Mouse (Mus musculus) gastrocnemius, postnatal 10 days (tissue): ENCODE data around the gene Pmpca. TPM values are rescaled to one million over a fixed set of nuclear protein-coding genes. Genes with fewer than 3 reads are reported as not detected.
"Not testable (repeated sequence)": the region's sequence is repeated elsewhere in the genome, so short reads cannot be mapped to it uniquely, and the experiment has no call there.

ENCODE experiments used
- DNase-seq: peaks from one replicate; pipeline ENCODE4 v3.0.0; 2021; ENCODE audit warnings: mixed read lengths
- total RNA-seq, 2 experiments: library from RNA; stranded (reverse); gene quantifications; 2 replicates each; pipeline ENCODE4 v1.2.3; 2021

Gene Pmpca
- total RNA-seq, 2 experiments from 2014 or later = 124 to 146 TPM

DNA sequence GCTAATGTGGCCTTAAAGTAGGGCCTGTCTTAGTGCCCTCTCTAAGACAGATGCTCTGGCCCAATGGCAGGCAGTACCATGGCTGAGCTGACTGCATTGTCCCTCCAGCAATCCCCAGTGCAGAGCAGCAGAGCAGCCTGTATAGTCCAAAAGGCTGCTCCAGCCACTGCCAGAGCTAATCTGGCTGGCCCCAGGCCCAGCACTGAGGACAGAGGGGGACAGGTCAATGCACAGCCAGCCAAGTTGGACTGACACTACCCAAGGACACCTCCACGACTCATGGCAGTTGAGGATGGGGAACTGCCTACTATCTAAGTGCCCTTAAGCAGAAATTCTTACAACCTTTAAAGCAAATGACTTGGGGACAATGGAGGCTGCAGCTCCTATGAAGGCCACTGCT, 20.6 kb upstream of the Pmpca start:
- no peak for DNase-seq

DNA sequence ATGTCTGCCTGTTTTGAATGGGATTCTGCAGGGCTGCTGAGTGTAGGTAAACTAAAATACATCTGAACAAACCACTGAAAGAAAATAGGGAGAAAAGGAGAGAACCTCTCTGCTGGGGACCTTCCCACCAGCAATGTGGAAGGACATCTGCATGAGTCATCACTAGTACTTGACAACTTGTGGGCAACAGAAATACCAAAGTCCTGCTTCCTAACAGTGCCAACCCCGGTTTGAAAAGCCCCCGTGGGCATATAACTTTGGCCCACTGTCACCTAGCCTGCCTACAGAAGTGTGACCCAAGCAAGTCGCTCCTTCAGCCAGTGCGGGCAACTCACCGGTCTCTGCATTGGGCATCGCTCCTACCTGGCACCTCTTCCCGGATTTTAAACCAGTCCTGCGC, 16.7 kb upstream of the Pmpca start:
- no peak for DNase-seq

DNA sequence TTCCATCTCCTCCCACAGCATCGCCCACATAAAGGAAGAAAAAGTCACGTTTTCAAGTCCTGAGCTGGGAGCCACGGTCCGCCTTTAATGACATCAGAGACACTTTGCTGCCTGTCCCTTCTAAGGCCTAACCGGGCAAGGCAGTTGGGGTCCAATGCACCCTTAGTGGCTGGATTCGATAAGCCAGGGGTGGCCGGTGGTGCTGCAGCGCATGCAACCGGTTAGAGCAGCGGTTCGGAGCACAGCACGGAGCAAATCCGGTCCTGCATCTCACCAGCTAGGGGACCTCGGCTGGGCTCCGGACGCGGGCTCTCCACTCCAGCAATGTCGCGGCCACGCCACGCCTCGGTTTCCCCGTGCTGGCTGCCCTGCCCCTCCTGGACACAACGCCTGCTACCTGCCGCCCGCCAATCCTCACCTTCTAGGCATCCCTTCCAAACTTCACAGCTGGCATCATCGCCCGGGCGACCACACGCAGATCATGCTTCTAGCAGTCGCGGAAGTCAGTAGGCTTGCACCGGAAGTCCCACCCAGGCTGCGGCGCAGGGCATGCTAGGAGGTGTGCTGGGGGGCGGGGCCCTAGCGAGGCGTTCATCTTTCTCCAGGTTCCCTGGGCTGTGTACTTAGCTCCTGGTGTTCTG, 8.9 kb upstream of the Pmpca start, which contains the start of gene Snapc4:
Gene Snapc4 (minus strand): TSS at position 523 of the 641 bp plus-strand sequence.
- peak; percentile 75 for DNase-seq

DNA sequence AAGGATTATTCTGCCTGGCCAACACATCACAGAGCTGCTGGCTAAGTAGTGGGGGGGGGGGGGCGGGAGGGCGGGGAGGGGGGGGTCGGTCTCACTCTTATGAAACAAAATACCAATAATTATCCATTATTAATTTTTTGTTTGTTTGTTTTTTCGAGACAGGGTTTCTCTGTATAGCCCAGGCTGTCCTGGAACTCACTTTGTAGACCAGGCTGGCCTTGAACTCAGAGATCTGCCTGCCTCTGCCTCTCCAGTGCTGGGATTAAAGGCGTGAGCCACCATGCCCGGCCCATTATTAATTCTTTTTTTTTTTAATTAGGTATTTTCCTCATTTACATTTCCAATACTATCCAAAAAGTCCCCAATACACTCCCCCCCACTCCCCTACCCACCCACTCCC, 8.3 kb upstream of the Pmpca start:
- not testable (repeated sequence) for DNase-seq

DNA sequence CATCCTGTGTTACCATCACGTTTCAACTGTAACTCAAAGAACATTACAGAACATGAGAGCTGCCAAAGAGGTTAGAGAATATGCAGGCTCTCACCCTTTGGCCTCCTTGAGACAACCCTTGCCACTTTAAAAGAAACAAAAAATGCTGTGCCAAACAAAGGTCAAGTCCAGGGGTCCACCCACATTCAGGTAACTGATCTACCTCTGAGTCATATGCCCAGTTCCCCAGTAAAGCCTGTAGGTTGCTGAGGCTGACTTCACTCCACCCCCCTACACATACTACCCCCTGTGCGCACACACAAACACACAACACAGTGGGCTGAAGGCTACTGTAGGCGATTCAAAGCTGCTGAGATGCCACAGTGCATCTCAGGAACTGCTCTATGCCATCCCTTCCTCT, 1.4 kb upstream of the Pmpca start:
- DNase-seq = no peak

DNA sequence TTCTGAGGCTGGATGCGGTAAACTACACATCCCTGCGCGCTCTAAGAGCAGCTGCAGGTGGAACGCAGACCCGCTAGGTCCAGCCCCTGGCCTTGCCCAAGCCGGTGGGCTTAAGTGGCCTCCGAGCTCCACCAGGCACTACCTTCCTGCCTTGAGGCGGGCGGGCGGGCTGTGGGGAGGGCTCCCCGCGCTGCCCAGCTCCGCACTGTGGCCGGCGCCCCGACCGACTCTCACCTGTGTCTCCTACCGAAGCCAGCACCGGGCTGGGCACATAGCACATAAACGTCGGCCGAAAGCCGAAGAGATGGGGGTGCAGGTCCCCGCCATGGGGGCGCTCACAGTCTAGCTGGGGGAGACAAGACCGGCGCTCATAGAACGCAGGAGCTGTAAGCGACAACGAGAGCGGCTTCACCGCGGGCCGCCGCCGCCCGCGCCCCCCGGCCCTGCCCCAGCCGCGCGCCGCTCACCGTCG, 421 bp upstream of the Pmpca start:
- peak; percentile 39 for DNase-seq

DNA sequence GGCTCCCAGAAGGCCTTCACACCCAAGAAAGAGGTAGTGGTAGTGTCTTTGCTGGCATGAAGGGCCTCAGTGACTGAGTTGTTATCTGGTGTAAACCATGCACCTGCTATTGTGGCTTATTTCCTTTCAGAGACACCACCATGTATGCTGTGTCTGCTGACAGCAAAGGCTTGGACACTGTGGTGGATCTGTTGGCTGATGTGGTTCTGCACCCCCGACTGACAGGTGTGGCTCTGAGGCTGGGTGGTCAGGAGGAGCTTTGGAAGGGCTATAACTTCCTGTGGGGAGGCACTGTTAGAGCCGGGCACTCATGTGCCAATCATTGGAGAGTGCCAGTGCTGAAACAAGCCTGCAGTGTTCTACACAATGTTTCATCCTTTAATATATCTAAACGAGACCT, 1.8 kb downstream of the Pmpca start:
- no peak for DNase-seq

DNA sequence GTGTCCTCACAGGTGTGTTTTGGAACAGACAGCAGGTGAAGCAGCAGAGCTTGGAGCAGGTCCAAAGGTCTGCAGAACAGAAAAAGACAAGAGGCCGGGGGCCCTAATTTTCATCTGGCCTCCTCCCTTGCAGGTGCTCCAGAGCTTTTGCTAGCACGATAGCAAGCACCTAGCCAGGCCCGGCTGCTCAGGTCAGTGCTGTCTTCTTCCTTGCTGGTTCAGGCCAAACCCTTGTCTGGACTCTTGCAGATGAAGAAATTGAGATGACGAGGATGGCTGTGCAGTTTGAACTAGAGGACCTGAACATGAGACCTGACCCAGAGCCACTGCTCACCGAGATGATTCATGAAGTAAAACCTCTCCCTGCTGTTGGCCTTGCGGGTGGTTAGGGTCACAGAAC, 2.5 kb downstream of the Pmpca start:
- no peak for DNase-seq

DNA sequence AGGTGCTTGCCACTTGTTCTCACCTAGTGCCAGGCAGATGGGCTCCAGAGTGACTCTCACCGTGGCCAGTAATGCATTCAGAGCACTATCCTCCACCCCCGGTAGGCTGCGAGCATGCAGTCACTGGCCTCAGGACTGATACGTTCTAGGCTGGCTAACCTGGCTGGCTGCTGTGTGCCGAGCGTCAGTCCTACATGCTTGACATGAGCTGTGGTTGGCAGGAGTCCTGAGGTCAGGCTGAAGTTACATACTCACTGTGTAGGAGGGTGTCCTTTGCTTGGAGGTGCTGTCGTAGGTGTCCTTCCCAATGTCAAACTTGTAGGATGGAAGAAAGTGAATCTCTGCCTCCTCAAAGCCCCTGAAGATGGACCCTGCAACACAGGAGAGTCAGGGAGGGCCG, 9.8 kb downstream of the Pmpca start:
- no peak for DNase-seq

DNA sequence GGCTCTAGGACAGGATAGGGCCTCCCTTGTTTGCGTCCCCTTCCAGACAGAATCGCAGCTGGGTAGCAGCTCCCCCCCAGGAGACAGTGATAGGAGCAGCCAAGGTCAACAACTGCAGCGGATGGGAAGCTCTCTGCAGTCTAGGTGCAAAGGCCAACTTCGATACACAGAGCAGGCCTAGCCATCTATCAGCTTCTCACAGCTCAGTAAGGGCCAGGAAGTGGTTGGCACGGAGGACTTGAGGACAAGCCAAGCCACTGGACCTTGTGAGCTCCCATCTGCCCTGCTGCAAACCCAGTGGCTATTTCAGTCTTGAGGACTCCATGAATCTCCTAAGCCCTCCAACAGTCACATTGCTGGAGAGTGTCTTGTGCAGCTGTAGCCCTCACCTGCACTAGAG, 10.5 kb downstream of the Pmpca start:
- DNase-seq = peak; percentile 32

DNA sequence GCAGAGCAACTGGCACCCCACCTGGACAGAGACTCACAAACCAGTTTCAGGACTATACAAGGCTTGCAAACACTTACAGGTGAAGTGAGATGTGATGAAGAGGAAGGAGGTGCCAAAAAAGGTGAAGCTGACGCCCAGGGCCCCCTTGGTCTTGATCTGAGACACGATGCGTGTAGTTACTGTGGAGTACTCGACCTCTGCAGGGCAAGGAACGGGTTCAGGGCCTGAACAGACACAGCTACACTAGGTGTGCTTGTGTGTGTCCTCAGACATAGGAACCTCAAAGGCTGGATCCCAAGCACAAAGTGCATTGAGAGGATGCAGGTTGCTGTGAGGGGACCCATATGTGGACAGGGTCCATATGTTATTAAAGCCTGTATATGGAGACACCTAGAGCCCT, 11.2 kb downstream of the Pmpca start:
- no peak for DNase-seq

DNA sequence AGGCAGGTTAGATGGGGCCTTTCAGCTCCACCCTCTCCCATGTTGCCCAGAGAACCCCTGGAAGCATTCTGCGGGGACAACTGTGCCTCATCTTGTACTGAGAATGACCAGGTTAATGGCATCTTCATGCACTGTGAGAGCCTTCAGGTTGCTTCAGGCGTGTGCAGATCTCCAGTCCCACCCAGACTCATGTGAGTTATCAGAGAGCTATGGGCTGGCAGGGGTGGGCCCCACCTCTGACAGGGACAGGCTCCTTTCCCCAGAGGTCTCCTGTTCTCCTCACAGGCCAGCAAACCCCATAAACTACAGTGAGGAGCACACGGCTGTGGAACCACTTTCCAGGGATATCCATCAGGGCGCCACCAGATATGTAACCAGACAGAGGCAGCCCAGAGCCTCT, 11.9 kb downstream of the Pmpca start:
- DNase-seq = no peak

DNA sequence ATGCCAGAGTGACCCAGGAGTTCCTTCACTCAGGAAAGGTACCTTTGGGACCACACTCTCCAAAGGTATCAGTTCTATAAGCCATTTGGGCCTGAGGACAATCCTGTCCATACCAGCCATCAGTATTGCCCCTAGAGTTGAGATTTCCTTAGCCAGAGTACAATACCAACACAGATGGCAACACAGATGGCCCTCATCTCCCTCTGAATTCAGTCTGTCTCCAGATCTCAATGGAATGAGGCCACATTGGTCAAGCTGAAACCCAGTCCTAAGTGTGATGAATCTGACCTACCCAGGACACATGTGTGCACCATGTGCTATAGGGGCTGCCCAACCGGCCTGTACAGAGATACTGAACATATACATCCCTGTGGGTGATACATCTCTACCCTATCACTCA, 13.1 kb downstream of the Pmpca start:
- DNase-seq = no peak

DNA sequence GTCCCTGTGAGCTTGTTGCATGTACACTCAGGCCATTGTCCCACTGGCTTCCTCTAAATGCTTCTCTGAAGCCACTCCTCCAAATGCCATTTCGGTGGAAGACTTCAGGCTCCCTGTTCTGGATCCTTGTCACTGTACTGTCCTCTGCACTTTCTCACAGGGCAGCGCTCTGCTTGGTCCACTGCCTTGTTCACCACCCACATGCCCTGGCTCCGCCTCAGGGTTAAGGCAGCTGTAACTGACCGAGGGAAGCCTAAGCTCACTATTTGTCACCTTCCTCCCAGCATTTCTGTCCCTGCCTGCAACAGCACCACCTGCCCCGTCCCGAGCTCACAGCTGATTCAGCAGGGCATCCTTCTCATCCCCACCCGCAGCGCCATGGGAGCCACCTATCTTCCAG, 14.2 kb downstream of the Pmpca start:
- DNase-seq = no peak

DNA sequence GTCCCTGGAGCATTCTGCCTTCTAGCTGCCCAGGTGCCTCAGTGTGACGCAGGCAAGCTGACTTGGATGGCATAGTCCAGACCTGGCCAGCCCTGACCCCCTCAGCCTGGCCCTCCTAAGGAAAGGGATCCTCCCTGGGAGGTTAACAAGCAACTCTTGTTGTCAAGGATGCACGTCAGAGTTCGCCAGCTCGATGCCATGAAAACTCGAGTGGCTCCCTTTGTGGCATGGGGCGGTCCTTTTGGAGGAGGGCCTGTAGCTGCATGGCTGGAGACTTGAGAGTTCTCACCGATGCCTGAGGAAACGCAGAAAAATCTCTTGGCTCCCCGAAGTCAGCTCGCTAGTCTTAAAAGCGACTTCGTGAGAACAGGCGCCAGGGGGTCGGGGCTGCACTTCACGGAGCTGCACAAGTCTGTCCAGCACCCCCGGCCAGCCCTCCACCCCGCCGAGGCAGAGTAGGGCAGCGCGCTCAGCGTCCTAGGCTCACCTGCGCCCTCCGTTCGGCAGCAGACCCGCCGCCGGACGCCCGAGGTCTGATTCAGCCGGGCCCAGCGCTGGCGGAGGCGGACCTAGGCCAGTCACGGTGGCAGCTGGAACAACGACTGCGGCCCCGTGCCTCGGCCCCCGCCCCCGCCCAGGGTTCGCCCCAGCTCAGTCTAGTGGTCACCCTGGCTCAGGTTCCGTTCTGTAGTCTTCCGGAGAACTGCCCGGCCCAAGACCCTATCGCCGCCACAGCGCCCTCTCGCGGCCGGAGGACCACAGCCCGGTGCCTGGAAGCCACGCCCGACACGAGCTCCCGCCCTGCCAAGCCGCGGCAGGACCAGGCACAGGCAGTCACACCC, 19.6 kb downstream of the Pmpca start, which contains the start of gene Inpp5e:
Gene Inpp5e (minus strand): TSS at position 689 of the 842 bp plus-strand sequence.
- DNase-seq = peak; percentile 99

DNA sequence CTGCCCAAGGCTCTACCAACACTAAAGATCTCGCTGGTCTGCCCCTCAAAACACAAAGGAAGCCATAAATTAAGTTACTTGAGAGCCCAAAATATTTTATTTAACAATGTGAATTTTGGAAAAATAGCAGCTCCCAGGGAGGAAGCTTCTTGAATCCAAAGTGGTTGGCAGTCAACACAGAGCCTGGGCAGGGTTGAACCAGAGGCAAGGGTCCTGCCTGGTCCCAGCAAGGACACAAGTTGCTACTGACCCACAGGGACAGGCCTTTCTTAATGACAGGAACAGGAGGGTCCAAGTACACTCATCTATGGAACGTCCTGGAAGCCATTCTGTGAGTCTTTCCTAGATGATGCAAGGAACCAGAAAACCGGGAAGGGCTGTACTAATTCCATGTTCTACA, 20.2 kb downstream of the Pmpca start:
- DNase-seq = no peak

DNA sequence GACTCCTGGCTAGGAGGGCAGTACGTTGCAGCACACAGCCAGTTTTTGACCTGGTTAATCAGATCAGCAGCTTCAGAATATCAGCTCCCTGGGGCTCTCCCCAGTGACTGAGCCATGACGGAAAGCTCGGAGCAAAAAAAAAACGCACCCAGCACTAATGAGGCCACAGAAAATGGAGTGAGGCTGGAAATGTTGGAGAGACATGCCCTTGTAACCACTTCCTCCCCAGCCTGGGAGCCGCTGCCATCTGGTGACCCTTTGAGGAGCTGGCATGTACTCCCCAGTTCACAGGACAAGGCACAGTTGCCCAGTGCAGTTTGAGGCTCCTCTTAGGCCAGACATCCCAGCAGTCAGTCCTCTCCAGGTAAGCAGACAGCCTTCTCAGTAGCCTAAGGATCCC, 21.0 kb downstream of the Pmpca start:
- no peak for DNase-seq

DNA sequence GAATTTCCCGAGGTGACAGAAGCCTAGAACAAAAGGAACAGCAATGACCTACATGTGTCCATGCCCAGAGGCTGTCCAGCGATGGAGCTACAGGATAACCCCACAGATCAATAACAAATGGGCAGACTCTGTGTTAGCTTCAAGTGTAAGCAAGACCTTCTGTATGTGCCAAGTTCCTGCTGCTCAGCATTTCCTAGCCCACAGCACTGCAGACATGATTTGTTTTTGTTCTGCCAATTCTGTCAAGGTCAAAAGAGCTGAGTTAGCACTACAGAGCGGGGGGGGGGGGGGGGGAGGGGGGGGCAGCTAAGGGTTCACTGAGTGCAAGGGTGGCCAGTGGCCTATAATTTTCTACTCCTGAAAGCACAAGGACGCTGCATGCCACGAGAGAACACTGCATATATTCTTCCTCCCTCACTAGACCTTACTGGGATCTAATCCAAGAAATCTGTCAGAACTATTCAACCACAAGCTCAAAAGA, 21.8 kb downstream of the Pmpca start:
- DNase-seq = no peak

DNA sequence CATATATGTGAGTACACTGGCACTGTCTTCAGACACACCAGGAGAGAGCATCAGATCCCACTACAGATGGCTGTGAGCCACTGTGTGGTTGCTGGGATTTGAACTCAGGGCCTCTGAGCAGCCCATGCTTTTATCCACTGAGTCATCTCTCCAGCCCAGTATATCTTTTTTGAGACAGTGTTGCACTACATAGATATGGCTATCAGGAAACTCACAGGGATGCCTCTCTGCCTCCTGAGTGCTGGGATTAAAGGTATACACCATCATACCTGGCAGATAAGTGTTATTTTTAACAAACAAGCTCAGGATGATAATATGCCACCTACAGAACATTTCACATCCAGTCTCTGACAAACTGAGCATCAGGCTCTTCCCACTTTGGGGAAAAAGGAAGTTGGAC, 27.9 kb downstream of the Pmpca start:
- no peak for DNase-seq

DNA sequence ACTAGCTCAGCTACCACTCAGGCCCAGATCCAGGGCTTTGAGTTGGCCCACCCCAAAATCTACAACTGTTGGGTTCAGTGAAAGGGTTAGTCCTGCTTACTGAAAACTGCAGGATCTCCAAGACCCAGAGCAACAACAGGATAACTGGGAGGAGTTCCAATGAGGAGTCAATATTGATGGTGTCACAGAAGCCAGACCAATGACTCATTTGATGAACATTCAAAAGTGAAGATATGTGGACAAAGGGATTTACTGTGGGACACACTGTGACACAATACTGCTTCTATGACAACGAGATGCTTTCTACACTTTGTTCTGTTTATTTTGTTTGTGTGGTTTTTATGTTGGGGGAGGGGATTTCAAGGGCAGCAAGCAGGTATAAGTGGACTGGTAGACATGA, 29.0 kb downstream of the Pmpca start:
- no peak for DNase-seq

DNA sequence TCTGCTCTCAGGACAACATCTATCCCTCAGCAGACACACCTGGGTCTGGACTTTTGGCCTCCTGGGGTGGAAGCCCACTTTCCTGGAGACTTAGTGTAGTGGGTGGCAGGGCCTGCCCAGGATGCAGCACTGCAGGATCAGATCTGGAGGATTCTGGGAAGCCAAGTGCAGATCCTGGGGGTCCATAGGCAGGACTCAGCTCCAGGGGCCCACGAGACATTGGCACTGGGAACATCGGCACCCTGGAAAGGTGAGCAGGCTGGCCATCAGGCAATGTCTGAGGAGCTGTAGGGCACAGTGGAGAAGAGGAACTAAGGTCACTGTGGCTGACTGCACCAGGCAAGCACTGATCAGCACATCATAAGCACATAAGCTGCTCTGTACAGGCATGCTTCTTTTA, 32.8 kb downstream of the Pmpca start:
- DNase-seq = no peak

DNA sequence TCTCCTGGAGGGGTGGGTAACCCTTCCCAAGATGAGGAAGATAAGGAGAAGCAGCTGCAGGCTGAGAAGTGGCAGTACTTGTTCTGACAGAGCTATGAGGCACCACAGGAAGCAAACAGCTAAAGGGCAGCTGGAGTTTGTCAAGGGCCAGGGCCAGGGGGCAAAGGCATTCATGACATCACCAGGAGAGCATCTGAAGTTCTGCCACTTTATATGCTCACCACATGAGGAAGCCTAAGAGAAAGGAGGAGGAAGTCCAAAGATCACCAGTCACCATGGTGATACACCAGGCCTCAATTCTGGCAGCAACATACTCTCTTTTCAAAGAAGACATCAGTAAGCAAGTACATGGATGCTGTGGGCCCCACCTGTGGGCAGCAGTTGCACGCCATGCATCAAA, 33.9 kb downstream of the Pmpca start:
- DNase-seq = no peak

DNA sequence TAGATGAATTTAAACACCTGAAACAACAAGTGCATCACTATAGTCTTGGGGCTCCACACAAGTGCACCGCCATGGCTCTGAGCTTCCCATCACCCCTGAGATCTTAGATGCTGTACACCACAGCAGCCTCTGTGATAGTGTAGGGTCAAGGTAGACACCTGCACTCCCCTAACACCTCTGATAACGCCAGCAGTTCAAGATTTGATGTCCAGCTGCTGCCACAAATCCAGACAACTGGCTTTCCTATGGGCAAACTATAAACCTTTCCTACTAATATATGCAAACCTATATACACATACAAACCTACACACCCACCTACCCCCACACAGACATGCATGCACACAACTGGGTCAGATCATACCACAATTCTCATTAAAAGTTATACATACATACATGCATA, 35.4 kb downstream of the Pmpca start:
- DNase-seq = no peak

DNA sequence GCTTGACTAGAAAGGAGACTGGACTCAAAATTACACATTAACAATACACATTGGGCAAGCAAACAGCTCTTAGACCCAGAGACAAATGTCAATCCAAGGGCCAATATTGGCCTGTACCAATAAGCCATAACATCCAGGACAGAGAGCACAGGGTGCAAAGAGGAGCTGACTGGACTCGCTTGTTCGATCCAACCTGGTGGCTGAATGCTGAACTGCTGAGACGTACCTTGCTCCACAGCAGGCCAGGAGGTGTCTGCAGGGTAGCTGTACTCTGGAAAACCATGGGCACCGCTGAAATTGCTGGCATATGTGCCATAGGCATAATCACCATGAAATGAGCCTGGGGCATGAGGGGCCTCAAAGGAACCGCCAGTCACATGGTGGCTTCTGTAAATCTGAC, 40.7 kb downstream of the Pmpca start:
- no peak for DNase-seq
